Mouse (Mus musculus): ENCODE results near the gene Hip1r. TPM values are rescaled to one million over a fixed set of nuclear protein-coding genes. Genes with fewer than 3 reads are reported as not detected.

The Hip1r gene
- polyA plus RNA-seq, 1 experiment from 2014 or later, result 18.3 TPM

DNA sequence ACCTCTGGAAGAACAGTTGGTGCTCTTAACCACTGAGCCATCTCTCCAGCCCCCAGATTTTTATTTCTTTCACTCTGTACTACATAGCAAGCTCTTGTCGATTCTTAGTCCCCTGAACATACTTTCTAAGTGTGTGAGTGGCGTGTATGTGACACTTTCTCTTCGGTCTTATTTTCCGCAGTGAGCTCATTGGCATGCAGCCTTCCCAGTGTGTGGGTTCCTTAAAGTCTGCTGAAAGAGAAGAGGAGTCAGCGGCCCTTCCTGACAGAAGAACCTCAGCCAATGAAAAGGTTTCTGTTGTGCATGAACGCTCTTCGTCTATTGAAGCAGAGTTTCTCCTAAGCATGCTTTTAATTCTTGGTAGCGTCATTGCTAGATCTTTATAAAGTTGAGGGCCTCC is 16.2 kb upstream of the Hip1r start:
- Histone ChIP-seq H3K27ac (ENCODE audit: low read depth, low read length) (no peak overlapping the region), H3K4me1 (replicated peaks; ENCODE audit: control insufficient read depth, insufficient read depth, low read length) (0 out of 2 replicates have a peak, but pooled peaks cover 2% of the 10 kb centered on the region), H3K27me3 (replicated peaks; ENCODE audit: control insufficient read depth, insufficient read depth, low read length) (no peaks in the 10 kb centered on the region), H3K4me2 (replicated peaks; ENCODE audit: low read depth) (no peak overlapping the region), H3K4me3 (ENCODE audit: low read depth, low read length) (no peak overlapping the region), H3K36me3 (ENCODE audit: control insufficient read depth, insufficient read depth) (no peaks in the 10 kb centered on the region), H3K9ac (ENCODE audit: low read depth, low read length) (no peak overlapping the region), H3K9me3 (ENCODE audit: control insufficient read depth) (no peaks in the 10 kb centered on the region)
- ATAC-seq, result no peak
- no peak for TF ChIP-seq CTCF (IDR thresholded peaks at IDR 0.05; ENCODE audit: low read depth)
- WGBS, result 90% methylated on average over 8 of the region's 8 CpGs

DNA sequence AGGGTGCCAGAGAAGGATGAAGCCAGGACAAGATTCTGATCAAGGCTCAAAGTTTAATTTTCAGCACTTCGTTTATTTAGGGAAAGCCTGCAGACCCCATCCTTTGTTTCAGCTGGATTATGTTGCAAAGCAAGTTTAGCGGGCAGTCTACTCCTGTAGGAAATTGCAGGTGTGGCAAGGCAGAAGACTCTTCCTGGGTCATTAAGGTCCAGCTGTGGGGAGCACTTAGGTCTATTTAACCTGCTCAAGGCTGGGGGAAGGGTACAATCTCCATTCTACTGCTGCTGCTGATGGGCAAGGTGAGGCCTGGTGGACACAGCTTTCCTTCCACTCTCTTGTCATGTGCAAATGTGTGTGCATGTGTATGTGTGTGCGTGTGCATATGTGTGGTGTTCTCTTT is 14.4 kb upstream of the Hip1r start:
- WGBS, result 46% methylated on average over 3 of the region's 3 CpGs
- no peaks in the 10 kb centered on the region for H3K36me3 ChIP-seq (ENCODE audit: control insufficient read depth, insufficient read depth)
- no peak overlapping the region for H3K4me2 ChIP-seq (replicated peaks; ENCODE audit: low read depth)
- H3K4me3 ChIP-seq (ENCODE audit: low read depth, low read length), result no peak overlapping the region
- H3K4me1 ChIP-seq (replicated peaks; ENCODE audit: control insufficient read depth, insufficient read depth, low read length), result 0 out of 2 replicates have a peak, but pooled peaks cover 2% of the 10 kb centered on the region
- H3K27me3 ChIP-seq (replicated peaks; ENCODE audit: control insufficient read depth, insufficient read depth, low read length), result no peaks in the 10 kb centered on the region
- H3K27ac ChIP-seq (ENCODE audit: low read depth, low read length), result no peak overlapping the region
- ATAC-seq, result no peak
- no peaks in the 10 kb centered on the region for H3K9me3 ChIP-seq (ENCODE audit: control insufficient read depth)
- no peak overlapping the region for H3K9ac ChIP-seq (ENCODE audit: low read depth, low read length)
- no peak for TF ChIP-seq CTCF (IDR thresholded peaks at IDR 0.05; ENCODE audit: low read depth)

DNA sequence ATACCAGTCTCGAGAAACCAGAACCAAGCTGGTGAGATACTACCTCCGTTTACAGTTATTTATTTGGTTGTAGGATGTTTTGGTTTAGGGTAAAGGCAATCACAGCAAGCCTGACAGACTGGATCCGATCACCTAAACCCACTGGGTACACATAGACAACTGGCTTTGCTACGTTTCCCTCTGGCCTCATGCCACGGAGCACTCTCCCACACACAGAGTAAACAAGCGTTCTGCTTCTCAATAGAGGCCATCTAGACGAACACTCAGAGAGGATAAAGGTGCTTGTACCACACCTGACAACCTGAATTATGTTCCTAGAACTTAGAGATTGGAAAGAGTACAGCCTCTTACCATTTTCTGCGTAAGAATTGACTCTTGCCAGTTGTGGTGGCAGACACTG is 13.3 kb upstream of the Hip1r start:
- no peaks in the 10 kb centered on the region for H3K27me3 ChIP-seq (replicated peaks; ENCODE audit: control insufficient read depth, insufficient read depth, low read length)
- no peak overlapping the region for H3K9ac ChIP-seq (ENCODE audit: low read depth, low read length)
- no peak for ATAC-seq
- WGBS, result 50% methylated on average over 8 of the region's 8 CpGs
- 0 out of 2 replicates have a peak, but pooled peaks cover 2% of the 10 kb centered on the region for H3K4me1 ChIP-seq (replicated peaks; ENCODE audit: control insufficient read depth, insufficient read depth, low read length)
- no peak overlapping the region for H3K4me2 ChIP-seq (replicated peaks; ENCODE audit: low read depth)
- no peak overlapping the region for H3K4me3 ChIP-seq (ENCODE audit: low read depth, low read length)
- H3K9me3 ChIP-seq (ENCODE audit: control insufficient read depth), result no peaks in the 10 kb centered on the region
- no peak for TF ChIP-seq CTCF (IDR thresholded peaks at IDR 0.05; ENCODE audit: low read depth)
- H3K27ac ChIP-seq (ENCODE audit: low read depth, low read length), result no peak overlapping the region
- no peaks in the 10 kb centered on the region for H3K36me3 ChIP-seq (ENCODE audit: control insufficient read depth, insufficient read depth)

DNA sequence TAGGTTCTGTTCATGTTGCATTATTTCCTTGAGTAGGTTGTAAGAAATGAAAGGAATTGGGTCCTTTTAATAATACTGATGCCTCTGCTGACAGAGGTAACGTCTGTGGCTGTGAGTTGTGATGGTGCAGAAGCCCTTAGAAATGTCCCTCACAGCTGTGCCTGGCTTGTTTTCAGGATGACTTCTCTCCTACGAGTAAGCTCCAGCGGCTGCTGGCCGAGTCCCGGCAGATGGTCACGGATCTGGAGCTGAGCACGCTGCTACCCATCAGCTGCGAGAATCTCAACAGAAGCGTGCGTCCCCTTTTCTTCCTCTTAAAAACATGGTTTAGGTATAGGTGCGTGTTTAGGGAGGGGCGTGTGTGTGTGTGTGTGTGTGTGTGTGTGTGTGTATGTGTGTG is 12.4 kb upstream of the Hip1r start:
- H3K4me1 ChIP-seq (replicated peaks; ENCODE audit: control insufficient read depth, insufficient read depth, low read length), result 0 out of 2 replicates have a peak, but pooled peaks cover 2% of the 10 kb centered on the region
- H3K4me3 ChIP-seq (ENCODE audit: low read depth, low read length), result no peak overlapping the region
- no peak for ATAC-seq
- no peak overlapping the region for H3K4me2 ChIP-seq (replicated peaks; ENCODE audit: low read depth)
- no peak for TF ChIP-seq CTCF (IDR thresholded peaks at IDR 0.05; ENCODE audit: low read depth)
- H3K9me3 ChIP-seq (ENCODE audit: control insufficient read depth), result no peaks in the 10 kb centered on the region
- WGBS, result 86% methylated on average over 12 of the region's 12 CpGs
- no peak overlapping the region for H3K27ac ChIP-seq (ENCODE audit: low read depth, low read length)
- H3K36me3 ChIP-seq (ENCODE audit: control insufficient read depth, insufficient read depth), result no peaks in the 10 kb centered on the region
- H3K27me3 ChIP-seq (replicated peaks; ENCODE audit: control insufficient read depth, insufficient read depth, low read length), result no peaks in the 10 kb centered on the region
- H3K9ac ChIP-seq (ENCODE audit: low read depth, low read length), result no peak overlapping the region

DNA sequence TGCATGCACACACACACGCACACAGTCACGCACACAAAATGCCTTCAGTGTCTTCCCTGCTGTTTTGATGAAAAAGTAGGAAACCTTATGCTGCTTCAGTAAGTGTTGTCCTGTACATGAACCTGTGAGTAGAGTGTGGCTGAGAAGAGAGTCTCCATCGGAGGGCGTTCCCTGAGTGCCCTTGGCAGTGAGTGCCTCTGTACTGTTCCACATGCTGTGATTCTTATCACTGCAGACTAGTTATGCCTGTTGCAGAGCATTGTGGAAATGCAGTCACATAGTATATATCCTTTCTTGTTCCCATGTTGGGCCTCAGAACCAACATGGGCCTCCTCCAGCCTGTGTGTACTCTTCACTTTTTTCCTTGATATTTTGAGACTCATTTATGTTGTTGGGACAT is 9.2 kb upstream of the Hip1r start:
- Histone ChIP-seq H3K4me1 (replicated peaks; ENCODE audit: control insufficient read depth, insufficient read depth, low read length) (no peaks in the 10 kb centered on the region), H3K4me3 (ENCODE audit: low read depth, low read length) (no peak overlapping the region), H3K9ac (ENCODE audit: low read depth, low read length) (no peak overlapping the region), H3K36me3 (ENCODE audit: control insufficient read depth, insufficient read depth) (no peaks in the 10 kb centered on the region), H3K4me2 (replicated peaks; ENCODE audit: low read depth) (no peak overlapping the region), H3K27ac (ENCODE audit: low read depth, low read length) (no peak overlapping the region), H3K27me3 (replicated peaks; ENCODE audit: control insufficient read depth, insufficient read depth, low read length) (no peaks in the 10 kb centered on the region), H3K9me3 (ENCODE audit: control insufficient read depth) (no peaks in the 10 kb centered on the region)
- 75% methylated on average over 4 of the region's 4 CpGs for WGBS
- ATAC-seq, result no peak
- TF ChIP-seq CTCF (IDR thresholded peaks at IDR 0.05; ENCODE audit: low read depth), result 0 out of 2 replicates have a peak, but pooled peaks have one; percentile 9

DNA sequence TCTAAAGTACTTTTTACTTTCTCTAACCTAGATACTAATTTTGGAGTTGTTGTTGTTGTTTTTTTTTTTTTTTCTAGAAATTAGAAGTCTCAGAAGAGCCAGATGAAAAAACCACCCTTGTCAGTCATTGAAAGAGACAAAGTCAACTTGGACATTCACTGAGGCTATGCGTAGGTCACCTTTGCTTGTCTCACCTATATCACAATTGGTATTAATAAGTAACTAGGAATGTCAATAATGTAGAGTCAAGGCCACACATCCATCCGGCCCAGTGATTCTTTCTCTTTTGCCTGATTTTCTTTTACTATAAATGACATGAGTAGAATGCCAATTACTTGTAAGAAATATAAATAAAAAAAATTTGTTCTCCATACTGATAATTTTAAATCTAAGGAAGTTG is 6.7 kb upstream of the Hip1r start:
- WGBS, result 47% methylated on average over 2 of the region's 2 CpGs
- H3K36me3 ChIP-seq (ENCODE audit: control insufficient read depth, insufficient read depth), result no peaks in the 10 kb centered on the region
- H3K4me2 ChIP-seq (replicated peaks; ENCODE audit: low read depth), result no peak overlapping the region
- no peak for ATAC-seq
- no peak overlapping the region for H3K9ac ChIP-seq (ENCODE audit: low read depth, low read length)
- no peak for TF ChIP-seq CTCF (IDR thresholded peaks at IDR 0.05; ENCODE audit: low read depth)
- H3K4me1 ChIP-seq (replicated peaks; ENCODE audit: control insufficient read depth, insufficient read depth, low read length), result no peaks in the 10 kb centered on the region
- no peak overlapping the region for H3K27ac ChIP-seq (ENCODE audit: low read depth, low read length)
- H3K9me3 ChIP-seq (ENCODE audit: control insufficient read depth), result no peaks in the 10 kb centered on the region
- H3K4me3 ChIP-seq (ENCODE audit: low read depth, low read length), result no peak overlapping the region
- H3K27me3 ChIP-seq (replicated peaks; ENCODE audit: control insufficient read depth, insufficient read depth, low read length), result no peaks in the 10 kb centered on the region

DNA sequence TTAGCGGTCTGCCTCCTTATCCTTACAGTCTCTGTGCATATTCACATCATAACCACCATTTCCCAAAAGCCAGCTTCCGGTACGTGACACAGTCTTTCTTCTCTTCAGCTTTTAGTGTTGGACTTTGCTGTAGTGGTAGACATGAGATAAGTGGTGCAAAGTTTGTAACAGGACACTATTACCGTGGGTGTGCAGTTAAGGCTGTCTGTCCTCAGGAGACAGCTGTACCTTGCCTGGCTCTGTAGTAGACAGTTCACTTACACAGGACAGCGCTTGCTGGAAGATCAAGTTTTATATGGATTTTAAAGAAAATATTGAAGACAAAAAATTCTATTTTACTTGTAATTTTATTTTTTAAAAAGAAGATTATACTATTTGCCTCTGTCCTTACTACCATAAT is 5.0 kb upstream of the Hip1r start:
- no peaks in the 10 kb centered on the region for H3K27me3 ChIP-seq (replicated peaks; ENCODE audit: control insufficient read depth, insufficient read depth, low read length)
- H3K4me3 ChIP-seq (ENCODE audit: low read depth, low read length), result no peak overlapping the region
- ATAC-seq, result peak; percentile 66
- 40% methylated on average over 5 of the region's 5 CpGs for WGBS
- H3K36me3 ChIP-seq (ENCODE audit: control insufficient read depth, insufficient read depth), result no peaks in the 10 kb centered on the region
- peak overlapping the region; percentile 57; the same call in 1 of the 2 replicates for H3K27ac ChIP-seq (ENCODE audit: low read depth, low read length)
- H3K4me2 ChIP-seq (replicated peaks; ENCODE audit: low read depth), result no peak overlapping the region
- H3K9ac ChIP-seq (ENCODE audit: low read depth, low read length), result no peak overlapping the region
- H3K9me3 ChIP-seq (ENCODE audit: control insufficient read depth), result no peaks in the 10 kb centered on the region
- TF ChIP-seq CTCF (IDR thresholded peaks at IDR 0.05; ENCODE audit: low read depth), result no peak
- no peaks in the 10 kb centered on the region for H3K4me1 ChIP-seq (replicated peaks; ENCODE audit: control insufficient read depth, insufficient read depth, low read length)

Measured in intestine, postnatal 0 days (tissue).